8 mouse cellular contexts compared by ENCODE assay signal in the genomic region with DNA sequence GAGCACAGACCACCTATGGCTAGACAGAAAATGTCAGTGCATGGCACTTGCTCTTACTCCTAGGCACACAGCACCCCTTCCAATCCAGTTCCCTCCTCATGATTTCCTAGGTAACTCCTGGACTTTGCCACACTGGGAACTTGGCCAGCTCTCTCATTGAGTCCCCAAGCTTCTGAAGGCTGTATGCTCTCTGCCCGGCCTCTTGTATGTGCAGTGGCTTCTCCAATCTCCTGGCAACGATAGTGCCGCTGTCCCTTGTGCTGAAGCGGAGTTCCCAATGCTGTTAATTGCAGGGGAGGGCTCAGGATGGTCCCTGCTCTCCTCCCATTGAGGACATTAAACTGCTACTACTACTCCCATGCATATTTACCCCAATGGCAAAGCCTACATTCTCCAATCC. TPM values are rescaled to one million over a fixed set of nuclear protein-coding genes. Genes with fewer than 3 reads are reported as not detected.
DNase-seq lines count a peak whose midpoint lies in the region; ATAC-seq and TF ChIP-seq lines count a peak whose summit lies in the region.

No protein-coding gene starts in this region.

- H3K4me1 ChIP-seq in cerebellum, adult 2 months (ENCODE audit: control insufficient read depth, insufficient read depth, low read length): no peaks in the 10 kb centered on the region

- no peak for TF ChIP-seq POLR2A in cerebellum, adult 2 months (IDR thresholded peaks at IDR 0.05; ENCODE audit: borderline replicate concordance, insufficient read depth, low read length)

- 11% methylated on average over 4 of the region's 4 CpGs for WGBS in cerebellum, adult 2 months

- no peak overlapping the region for H3K4me3 ChIP-seq in cerebellum, adult 2 months (replicated peaks; ENCODE audit: insufficient read depth, low read depth, low read length)

- peak; percentile 37 to 50 for DNase-seq in heart, postnatal 14 days
- no peak for DNase-seq in heart, postnatal 25 days (ENCODE audit: low spot score)
- peak; percentile 69 for DNase-seq in testis, postnatal 10 days (ENCODE audit: low spot score)
- no peak for DNase-seq in testis, postnatal 14 days (ENCODE audit: low spot score)
- peak; percentile 89 to 92 for DNase-seq in kidney, postnatal 25 days
- DNase-seq in left cerebral cortex, postnatal 14 days (ENCODE audit: low spot score in 2 of 2): no peak
- DNase-seq in cerebellum, adult 2 months: no peak

- no peak for ATAC-seq in monocyte, adult 5-6 weeks (replicated peaks; ENCODE audit: insufficient number of reproducible peaks, low FRiP score, low TSS enrichment, poor library complexity, severe bottlenecking)

- TF ChIP-seq CTCF in cerebellum, adult 2 months (IDR thresholded peaks at IDR 0.05; ENCODE audit: borderline replicate concordance, insufficient read depth, low read depth, low read length): no peak

- no peak overlapping the region for H3K27ac ChIP-seq in cerebellum, adult 2 months (ENCODE audit: insufficient read depth, low read length)

- H3K27me3 ChIP-seq in cerebellum, adult 2 months (ENCODE audit: control insufficient read depth, insufficient read depth, low read length): no peaks in the 10 kb centered on the region

- intact Hi-C loops in heart, postnatal 14 days (cut with DNase I): no loop called here
- intact Hi-C loops in heart, postnatal 25 days (cut with DNase I): no loop called here
- intact Hi-C loops in left cerebral cortex, postnatal 14 days (cut with DNase I): no loop called here

RNA-seq across cellular contexts. Expression of gene Qtrt1, which starts 3.7 kb away (rescaled TPM):
- total RNA-seq in heart, postnatal 14 days (2021): 10 to 100 TPM in 1 of 2 experiments, 1 to 10 TPM in 1; 8.5 to 11.2 TPM
- total RNA-seq in heart, postnatal 25 days (2021): 10 to 100 TPM in 1 of 2 experiments, 1 to 10 TPM in 1; 7.1 to 10.0 TPM
- 7.2 to 12.8 TPM (median 7.3 TPM) in 3 replicates for total RNA-seq in monocyte, adult 5-6 weeks (2017)
- total RNA-seq in left cerebral cortex, postnatal 14 days (2021): 10 to 100 TPM; 24.3 to 26.2 TPM
- 37.5 and 39.5 TPM in 2 replicates for polyA plus RNA-seq in cerebellum, adult 2 months (2012; rRNA removed)

RNA-seq across cellular contexts. Expression of gene Dnm2, which starts 16.8 kb away (rescaled TPM):
- total RNA-seq in heart, postnatal 14 days (2021): 10 to 100 TPM; 78.3 to 81.6 TPM
- 10 to 100 TPM; 66.2 to 74.4 TPM for total RNA-seq in heart, postnatal 25 days (2021)
- total RNA-seq in monocyte, adult 5-6 weeks (2017): 178 to 219 TPM (median 197 TPM) in 3 replicates
- total RNA-seq in left cerebral cortex, postnatal 14 days (2021): 10 to 100 TPM; 55.8 to 65.8 TPM
- 66.9 and 68.6 TPM in 2 replicates for polyA plus RNA-seq in cerebellum, adult 2 months (2012; rRNA removed)

RNA-seq across cellular contexts. Expression of gene Ilf3, which starts 40.3 kb away (rescaled TPM):
- total RNA-seq in heart, postnatal 14 days (2021): 10 to 100 TPM; 30.6 to 31.3 TPM
- 10 to 100 TPM; 25.9 to 29.6 TPM for total RNA-seq in heart, postnatal 25 days (2021)
- total RNA-seq in monocyte, adult 5-6 weeks (2017): 47.3 to 58.8 TPM (median 54.8 TPM) in 3 replicates
- total RNA-seq in left cerebral cortex, postnatal 14 days (2021): 10 to 100 TPM; 69.8 to 78.8 TPM
- polyA plus RNA-seq in cerebellum, adult 2 months (2012; rRNA removed): 81.0 and 81.1 TPM in 2 replicates

Comparison
In these comparisons a context has a peak if more than half of its experiments do, and no peak if none do; other contexts are left out.
1. DNase-seq: peak in heart, postnatal 14 days (2 of 2), testis, postnatal 10 days (single experiment) and kidney, postnatal 25 days (2 of 2); none in heart, postnatal 25 days (single experiment), testis, postnatal 14 days (single experiment), left cerebral cortex, postnatal 14 days (0 of 2) and cerebellum, adult 2 months (0 of 2).